Mouse (Mus musculus): ENCODE results near the gene Cbs. TPM values are rescaled to one million over a fixed set of nuclear protein-coding genes. Genes with fewer than 3 reads are reported as not detected.

The Cbs gene
- polyA plus RNA-seq (2017; shearing (Covaris generic)): 0.06 TPM

DNA sequence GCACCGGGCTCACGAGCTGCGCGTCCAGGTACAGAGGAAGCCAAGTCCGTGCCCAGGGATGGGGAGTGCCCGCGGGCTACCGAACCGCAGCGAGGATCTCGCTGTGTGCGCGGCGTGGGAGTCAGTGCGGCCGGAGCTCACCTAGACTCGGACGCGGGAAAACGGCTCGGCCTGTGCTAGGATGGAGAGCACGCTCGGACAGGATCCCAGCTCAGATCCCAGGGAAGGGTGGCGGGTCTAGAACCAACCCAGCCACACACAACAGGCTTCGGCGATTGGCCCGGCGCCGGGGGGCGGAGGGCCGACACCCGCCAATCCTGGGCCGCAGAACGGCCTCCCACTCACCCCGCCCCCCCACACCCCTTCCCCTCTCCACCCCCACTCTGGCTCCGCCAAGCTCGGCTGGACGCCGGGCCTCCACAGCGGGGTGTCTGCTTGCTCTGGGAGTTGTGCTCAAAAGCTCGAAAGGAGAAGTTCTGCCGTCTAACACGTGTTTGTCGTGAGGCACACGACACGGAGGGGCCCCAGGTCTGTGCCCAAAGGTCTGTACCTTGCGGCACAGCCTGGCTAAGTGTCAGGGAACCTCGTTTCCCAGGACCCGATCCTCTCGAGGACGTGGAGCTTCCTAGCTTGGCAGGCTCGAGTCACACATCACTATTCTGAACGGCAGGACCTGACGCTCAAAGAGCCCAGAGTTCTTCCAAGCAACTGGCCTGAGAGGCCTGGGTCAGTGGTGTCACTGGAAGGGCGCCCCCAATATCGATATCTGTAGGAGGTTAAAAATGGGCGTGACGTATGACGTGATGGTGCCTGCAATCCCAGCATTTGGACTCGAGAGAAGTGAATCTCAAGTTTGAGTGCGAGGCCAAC lies at the start of gene Cbs:
Gene Cbs, minus strand, starts transcription at position 297 of the 870 bp plus-strand sequence.

DNA sequence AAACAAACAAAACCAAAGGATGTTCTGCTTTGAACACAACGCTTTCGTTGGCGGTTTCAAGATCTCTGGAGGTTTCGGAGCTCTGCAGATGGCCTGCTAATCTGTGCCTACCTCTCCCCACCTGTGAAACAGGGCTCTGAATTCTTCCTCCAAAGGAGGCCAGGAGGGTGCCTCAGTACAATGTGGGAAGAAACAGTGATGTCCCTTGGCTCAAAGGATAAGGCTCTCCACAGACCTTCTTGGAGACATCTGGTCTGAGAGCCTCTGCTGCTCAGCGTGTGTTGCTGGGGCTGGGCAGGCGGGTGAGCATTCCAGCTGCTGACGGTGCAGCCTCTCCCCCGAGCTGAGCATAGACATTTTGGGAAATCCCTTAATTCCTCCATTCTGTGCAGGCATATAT lies 40.5 kb upstream of the Cbs start, which contains the start of gene Cryaa:
Gene Cryaa, plus strand, starts transcription at position 301 of the 400 bp plus-strand sequence.

DNA sequence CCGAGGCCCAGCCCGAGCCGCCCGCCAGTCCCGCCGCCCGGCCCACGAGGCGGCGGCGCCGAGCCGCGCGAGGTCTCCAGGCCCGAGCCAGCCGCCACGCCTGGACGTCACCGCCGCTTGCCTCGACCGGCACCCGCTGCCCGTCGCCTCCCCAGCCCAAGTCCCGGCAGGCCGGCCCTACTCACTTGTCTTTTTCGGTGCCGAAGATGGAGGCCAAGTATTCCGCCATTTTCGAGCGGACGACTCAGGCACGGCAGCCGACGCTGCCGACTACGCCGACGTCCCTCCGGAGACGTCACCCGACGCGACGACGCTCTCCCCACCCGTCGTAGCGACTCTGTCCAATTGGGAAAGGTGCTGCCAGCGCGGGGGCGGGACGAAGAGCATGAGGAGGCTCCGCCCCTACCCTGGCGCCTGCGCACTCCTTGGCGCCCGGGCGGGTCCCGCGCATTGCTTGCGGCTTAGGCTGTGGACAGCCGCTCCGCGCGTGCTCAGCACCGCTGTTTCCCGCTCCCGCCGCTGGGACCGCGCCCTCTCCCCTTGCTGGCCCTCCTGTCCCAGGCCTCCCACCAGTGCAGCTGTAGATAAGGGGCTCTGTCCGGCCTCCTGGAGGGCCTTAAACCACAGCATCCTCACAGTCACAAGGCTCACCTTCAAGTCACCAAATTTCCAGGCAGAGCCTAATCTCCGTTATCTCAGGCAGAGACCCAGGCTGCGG lies 21.6 kb upstream of the Cbs start, which contains the start of gene U2af1:
Gene U2af1, minus strand, starts transcription at position 425 of the 718 bp plus-strand sequence.

DNA sequence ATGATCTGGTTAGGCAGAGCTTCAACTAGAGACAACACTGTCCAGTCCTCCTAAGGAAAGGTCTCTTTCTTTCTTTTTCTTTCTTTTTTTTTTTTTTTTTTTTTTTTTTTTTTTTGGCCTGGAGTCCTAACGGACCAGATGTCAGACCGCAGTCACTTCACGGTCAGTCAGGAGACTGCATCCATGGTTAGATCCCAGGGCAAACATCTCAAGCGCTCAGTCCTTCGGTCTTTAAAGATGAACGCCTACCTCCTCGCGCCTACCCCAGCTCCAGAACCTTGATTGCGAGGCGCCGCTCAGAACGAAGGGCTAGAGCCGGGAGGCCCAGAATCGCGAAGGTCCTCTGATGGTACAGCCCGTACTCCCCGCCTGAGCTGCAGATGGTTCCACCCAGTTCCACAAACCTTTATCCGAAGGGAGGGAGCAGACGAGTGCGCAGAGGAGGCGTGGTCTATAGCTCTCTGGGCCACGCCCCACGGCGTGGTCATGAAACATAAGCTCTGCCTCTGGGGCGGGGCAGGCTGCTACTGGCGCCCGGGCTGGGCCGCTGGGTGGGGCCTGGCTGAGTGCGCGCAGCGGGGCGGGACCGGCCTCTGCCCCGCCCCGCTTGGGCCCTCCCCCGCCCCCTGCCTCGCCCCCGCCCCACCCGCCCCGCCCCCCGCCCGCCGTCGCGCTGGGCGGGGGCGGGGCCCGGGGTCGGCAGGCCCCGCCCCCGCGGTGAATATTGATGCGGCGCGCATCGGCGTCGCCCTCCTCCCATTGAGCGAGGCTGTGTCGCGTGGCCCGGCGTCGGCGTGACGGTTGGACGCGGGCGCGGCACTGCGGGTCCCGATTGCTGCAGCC lies 72.8 kb downstream of the Cbs start, which contains the start of gene Pknox1:
Gene Pknox1, plus strand, starts transcription at position 720 of the 843 bp plus-strand sequence.

Other genes with a start within 250 kb of the Cbs start
- gene Wdr4, start 117.3 kb downstream of the Cbs start, polyA plus RNA-seq (2017; shearing (Covaris generic)): 28.3 TPM
- 270 TPM for gene Ndufv3, start 117.1 kb downstream of the Cbs start, polyA plus RNA-seq (2017; shearing (Covaris generic))
- gene Pknox1, start 72.5 kb downstream of the Cbs start, polyA plus RNA-seq (2017; shearing (Covaris generic)): 71.2 TPM
- 237 TPM for gene U2af1, start 21.7 kb upstream of the Cbs start, polyA plus RNA-seq (2017; shearing (Covaris generic))
- gene Cryaa, start 40.6 kb upstream of the Cbs start, polyA plus RNA-seq (2017; shearing (Covaris generic)): not detected
- 6.1 TPM for gene Sik1, start 218.6 kb upstream of the Cbs start, polyA plus RNA-seq (2017; shearing (Covaris generic))